Mouse (Mus musculus) testis, adult 2 months (tissue): ENCODE results near the gene Ubash3b.

ENCODE experiments used
- CTCF ChIP-seq: fragments of 200-500 bp; IDR thresholded peaks from 2 replicates; pipeline ENCODE4 v1.5.1; 2012; ENCODE audit warnings: low read depth, mild to moderate bottlenecking, inconsistent platforms, low read length, moderate library complexity; ENCODE audit not compliant: control insufficient read depth, insufficient read depth, insufficient replicate concordance
- POLR2A ChIP-seq: fragments of 200-500 bp; IDR thresholded peaks from 2 replicates; pipeline ENCODE4 v1.6.1; 2012; ENCODE audit warnings: low read depth, mild to moderate bottlenecking, inconsistent platforms, low read length, moderate library complexity; ENCODE audit not compliant: control insufficient read depth

DNA sequence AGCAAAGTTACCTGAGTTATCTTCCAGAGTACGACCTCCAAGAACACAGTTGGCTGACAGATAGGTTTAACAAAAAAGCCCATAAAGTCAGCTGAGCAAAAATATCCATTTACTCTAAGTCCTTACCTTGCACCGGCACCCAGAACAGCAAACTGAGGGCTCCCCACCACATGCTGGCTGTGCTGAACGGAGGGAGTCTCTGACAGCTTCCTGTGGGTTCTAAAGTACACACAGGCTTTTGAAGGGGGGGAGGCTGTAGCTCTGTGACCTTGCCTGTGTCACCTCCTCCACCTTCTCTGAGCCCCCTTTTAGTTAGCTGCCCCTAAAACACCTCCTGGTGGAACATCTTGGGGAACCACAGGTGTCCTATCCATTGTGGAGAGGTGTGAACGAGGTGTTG is 157.1 kb downstream of the Ubash3b start, which contains the start of gene Crtam:
- TF ChIP-seq POLR2A (no peak), CTCF (no peak)
